Mouse (Mus musculus) granulocyte monocyte progenitor cell, adult 5-6 weeks (primary cell): ENCODE measurements around the gene Col15a1. TPM values are rescaled to one million over a fixed set of nuclear protein-coding genes. Genes with fewer than 3 reads are reported as not detected.

ENCODE experiments used
- ATAC-seq: replicated peaks from 2 replicates; pipeline ENCODE4 v1.8.0; 2016; ENCODE audit warnings: mild to moderate bottlenecking, moderate TSS enrichment, inconsistent platforms; ENCODE audit not compliant: poor library complexity, severe bottlenecking
- total RNA-seq, 2 experiments: library from RNA; stranded (forward) in 1 of 2; stranded (reverse) in 1 of 2; fragments of 200-712, 200-1000 nt in 1 of 2; fragments of >200 nt in 1 of 2; fragmentation: Nextera tagmentation in 1 of 2; gene quantifications; 2 replicates each; pipeline ENCODE4 v1.2.3; 2014 to 2017

The Col15a1 gene
- total RNA-seq, 2 experiments from 2014 or later: not detected

DNA sequence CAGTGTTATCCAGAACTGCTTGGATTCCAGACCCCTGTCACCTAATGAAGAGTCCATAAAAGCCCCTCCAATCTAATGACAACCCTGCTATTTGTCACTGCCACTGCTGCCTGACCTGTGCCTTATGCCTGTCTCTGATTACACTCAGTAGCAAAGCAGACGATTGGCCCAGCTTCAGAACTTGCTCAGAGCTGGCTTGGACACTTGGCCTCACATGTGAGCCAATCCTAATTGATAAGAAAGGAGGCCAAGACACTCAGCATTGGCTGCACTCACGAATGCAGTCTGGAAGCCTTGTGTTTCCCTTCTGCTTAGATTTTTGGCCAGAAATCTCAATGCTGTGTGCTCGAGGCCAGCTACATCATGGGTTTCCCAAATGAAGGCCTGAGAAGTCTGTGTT, 87.6 kb downstream of the Col15a1 start:
- ATAC-seq: no peak

DNA sequence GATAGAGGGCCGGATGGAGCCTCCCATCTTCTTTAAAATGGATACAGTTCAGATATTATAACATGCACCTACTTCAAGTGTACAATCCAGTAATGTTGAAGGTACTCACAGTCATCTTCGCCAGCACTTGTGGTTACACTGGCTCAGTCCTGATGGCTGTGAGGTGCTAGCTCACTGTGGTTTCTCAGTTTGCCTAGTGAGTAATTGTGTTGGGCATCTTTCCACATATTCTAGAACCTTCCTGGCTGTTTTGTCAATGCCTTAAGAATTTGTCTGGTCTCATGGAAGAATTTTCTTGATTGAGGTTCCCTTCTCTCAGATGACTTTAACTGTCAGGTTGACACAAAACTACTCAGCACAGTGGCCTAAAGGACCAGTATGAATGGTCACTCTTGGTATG, 92.7 kb downstream of the Col15a1 start:
- no peak for ATAC-seq

DNA sequence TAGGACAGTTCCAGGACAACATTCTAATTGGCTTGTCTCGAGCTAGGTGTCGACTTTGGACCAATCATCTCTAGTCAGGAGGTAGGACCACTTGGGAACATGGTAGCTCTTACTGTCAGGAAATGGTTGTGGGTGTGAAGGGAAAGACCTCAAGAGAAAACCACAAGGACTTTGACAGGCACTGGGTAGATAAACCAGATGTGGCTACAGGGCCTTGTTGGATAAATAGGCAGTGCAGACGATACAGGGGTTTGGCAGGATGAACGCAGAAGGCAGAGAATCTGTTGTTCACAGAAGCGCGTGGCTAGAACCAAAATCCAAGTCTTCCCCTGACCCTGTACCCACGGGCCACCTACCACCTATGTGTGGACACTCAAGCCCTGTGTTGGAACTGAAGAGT, 94.6 kb downstream of the Col15a1 start:
- peak; percentile 21 for ATAC-seq

DNA sequence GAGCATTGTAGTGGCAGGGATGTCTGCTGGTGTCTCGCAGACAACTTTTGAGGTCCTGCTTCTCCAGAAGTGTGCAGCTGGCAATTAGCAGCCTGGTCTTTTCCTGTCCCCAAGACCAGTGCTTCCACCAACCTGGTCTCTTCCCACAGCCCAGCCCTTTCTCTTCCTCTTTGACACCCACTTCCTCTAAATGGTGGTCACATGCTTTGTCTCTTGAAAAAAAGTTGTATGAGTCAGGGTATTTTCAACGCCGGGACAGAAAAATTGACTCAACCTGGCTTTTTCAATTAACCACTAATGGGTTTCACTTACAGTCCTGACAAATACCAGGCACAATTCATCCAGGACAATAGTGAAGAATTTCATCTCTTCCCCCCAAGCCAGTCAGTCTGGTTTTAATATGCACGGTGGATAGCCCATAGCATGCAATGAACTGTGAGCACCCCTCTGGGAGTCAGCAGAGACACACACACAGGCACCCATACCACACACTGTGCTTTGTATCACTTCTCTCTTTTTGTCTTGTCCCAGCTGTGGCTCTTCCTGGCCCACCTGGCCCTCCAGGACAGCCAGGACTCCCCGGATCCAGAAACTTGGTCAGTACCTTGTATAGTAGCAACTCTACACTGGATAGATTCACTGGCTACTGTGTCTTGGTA, 95.5 kb downstream of the Col15a1 start:
- ATAC-seq: peak; percentile 94

DNA sequence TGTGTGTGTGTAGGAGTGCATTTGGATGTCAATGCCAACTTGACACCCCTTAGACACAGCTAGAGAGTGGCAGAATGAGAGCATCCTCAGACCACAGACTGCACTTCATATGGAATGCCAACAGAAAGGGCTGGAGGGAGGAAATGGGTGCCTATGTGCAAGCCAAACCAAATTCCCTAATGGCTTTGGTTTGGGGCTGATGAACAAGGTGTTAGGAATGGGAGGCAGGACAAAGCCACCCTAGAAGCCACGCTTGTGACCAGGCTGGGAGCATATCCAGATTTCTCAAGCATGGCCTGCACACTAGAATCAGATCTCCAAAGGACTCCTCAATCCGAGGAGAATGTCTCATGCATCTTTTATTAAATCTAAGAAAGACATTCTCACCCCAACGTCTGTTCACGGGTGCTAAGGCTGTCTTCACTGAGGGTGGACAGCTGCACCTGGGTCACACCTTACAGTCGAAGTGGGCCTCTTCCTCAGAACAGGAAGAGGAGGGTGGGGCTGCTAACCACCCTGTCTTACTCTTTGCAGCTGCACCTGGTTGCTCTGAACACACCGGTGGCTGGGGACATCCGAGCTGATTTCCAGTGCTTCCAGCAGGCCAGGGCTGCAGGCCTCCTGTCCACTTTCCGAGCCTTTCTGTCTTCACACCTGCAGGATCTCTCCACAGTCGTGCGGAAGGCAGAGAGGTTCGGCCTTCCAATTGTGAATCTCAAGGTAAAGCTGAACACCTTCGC, 102.1 kb downstream of the Col15a1 start:
- ATAC-seq: no peak

DNA sequence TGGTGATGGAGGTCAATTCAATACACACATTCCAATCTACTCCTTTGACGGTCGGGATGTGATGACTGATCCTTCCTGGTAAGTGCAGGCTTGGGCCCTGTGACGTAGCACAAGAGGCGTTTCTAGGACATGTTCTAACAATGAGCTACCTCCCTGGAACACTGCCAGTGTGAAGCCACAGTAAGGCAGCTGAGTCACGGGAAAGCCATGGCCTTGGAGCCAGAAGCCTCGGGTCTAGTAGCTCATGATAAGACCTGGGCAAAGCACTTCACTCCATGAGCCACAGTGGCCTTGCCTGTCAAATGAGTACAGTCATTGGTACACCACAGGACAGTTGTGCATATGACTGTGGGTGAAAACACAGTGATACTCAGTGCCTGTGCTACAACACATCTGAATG, 102.9 kb downstream of the Col15a1 start:
- no peak for ATAC-seq

DNA sequence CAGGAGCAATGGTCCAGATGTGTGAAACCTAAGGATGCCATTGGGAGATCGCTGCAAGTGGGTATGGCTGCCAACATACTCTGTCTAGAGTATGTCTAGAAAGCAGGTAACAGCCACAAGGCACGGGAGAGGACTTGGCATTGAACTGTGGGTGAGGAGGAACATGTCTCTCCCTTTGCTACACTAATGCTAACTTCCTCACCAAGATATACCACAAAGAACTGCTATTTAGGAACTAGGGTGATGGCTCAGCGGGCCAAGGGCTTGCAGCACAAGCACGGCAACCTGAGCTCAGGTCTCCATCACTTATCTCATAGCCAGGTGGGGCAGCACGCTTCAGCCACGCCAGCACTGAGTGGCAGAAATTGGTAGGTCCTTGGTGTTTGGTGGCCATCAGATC, 103.5 kb downstream of the Col15a1 start:
- ATAC-seq: peak; percentile 29

DNA sequence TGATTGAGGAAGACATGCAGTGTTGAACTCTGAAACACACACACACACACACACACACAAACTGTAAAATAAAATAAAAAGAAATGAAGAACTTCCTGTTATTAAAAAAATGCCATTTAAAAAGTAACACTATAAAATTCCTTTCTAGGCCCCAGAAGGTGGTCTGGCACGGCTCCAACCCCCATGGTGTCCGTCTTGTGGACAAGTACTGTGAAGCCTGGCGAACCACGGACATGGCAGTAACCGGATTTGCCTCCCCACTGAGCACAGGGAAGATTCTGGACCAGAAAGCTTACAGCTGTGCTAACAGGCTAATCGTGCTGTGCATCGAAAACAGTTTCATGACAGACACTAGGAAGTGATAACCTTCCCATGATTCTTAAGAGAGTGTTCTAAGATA, 104.0 kb downstream of the Col15a1 start:
- ATAC-seq: no peak

DNA sequence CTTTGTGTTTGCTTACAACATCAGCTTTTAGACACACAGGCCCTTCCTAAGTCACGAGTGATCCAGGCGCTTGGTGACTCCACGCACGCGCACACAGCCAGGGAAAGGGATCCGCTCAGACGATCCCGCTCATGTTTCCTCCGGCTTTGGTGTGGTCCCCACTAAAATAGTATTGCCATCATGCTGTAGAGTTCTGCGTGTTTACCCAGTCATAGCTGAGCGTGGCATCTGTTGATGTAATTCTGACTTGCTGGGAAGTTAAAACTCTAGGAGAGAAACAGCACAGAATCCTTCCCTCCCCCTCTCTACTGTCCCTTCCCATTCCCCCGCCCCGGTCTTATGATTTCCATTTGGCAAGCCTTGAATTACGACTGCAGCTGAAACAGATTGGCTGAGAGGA, 104.7 kb downstream of the Col15a1 start:
- no peak for ATAC-seq

DNA sequence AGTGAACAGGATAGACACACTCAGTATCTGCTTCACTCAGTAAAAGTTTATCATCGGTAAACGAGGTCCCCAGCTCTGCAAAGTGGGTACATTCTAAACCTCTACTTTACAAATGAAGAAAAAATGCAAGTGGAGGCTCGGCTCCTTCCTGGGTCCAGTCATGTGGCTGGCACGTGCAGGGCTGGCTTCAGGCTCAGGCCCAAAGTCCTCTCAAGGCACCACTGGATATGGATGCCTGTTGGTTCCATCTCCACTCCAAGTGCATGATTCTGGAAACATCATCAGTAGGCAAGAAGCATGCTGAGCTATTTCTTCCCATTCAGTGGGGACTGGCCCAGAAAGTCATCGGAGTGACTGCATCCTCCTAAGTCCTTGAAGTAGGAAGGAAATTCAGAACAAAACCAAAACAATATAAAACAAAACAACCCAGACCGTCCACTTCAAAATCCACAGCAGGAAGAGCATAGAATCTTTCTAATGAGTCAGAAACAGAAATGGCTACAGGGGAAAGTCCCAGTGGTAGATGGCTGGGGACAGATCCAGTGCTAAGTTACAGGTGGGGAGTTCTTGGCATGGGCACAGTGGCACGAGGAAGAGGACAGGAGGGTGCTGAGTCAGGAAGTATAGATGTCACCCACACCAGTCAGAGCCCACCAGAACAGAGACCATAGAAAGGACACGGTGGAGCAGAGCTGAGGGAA, 105.9 kb downstream of the Col15a1 start:
- no peak for ATAC-seq

DNA sequence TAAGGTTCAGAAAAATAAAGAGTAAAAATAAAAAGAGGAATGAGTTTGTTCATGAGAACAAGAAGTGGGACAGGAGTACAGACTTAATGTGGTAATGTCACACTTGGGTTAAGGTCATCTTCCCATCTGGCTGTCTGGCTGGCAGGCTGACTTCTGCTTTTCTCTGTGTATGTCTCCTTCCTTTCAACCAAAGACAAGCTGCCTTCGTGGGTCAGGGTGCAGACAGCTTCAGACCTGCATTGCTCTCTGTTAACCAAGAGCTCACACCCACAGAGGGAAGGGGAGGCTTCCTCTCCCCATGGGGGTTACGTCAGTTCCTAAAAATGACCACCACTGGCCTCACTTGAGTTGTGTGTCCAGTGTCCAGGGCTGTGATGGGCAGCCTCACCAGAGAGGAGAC, 107.5 kb downstream of the Col15a1 start:
- ATAC-seq: peak; percentile 85

DNA sequence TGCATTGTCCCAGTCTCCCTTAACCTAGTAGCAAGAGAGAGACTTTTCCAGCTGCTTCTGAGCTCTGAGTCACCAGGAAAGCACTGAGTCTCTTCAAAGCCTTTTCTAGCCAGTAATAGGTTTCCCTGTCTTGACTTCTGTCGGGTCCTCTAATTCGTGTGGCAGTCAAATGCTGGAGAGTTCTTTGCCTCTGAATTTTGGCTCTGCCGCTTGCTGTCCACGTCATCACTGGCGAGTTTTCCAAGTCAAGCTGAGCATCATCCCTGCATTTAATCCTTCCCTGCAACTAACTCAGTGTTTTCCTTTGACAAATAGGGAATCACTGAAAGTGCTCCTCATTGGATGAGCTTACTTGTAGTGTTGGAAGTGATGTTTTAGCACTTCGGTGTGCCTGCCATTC, 108.5 kb downstream of the Col15a1 start:
- ATAC-seq: no peak

DNA sequence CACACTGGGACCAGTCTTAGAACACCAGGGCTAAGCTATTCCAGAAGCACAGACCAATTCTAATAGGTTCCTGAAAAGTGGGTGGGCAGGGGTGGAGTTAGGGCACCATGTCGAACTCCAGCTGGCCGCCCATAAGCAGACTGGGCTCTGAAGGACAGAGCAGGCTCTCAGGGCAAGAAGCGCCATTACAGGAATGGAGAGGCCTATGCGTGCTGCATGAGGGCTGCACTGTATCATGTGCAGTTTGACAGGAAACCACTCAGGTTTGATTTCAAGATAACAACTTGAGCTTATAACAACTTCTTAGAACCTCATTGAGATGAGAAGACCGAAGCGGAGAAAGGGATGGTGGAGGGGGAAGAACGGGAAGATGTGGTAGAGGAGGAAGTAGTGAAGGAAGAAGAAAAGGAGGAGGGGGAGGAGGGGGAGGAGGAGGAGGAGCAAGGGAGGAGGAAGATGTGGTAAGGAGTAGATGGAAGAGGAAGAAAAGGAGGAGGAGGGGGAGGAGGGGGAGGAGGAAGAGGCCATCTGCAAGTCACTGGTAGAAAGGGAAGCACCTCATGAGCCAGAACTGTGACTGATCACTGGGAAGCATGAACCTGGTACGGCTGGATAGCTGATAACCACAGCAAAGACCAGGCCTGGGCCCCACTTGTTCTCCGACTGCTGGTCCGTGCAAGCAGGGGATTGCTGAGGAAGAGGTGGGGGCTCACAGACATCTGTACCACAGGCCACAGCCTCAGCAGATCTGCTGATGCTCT, 111.8 kb downstream of the Col15a1 start:
- ATAC-seq: peak; percentile 43

DNA sequence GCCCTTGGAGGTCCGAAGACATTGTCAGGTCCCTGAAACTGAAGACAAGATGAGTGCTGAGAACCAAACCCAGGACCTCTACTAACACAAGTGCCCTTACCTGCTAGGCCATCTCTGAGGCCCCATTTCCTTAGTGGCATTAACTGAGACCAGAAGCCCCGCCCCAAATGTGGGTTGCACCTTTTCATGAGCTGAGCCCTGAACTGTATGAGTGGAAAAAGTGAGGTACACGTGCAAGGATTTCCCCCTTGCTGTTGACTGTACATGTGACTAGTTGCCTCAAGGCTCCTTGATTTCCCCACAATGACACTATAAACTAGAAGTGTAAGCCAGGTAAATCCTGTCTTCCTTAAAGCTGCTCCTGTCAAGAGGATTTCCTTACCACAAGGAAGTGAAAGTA, 114.4 kb downstream of the Col15a1 start:
- 0 out of 2 replicates have a peak, but pooled peaks have one; percentile 2 for ATAC-seq

DNA sequence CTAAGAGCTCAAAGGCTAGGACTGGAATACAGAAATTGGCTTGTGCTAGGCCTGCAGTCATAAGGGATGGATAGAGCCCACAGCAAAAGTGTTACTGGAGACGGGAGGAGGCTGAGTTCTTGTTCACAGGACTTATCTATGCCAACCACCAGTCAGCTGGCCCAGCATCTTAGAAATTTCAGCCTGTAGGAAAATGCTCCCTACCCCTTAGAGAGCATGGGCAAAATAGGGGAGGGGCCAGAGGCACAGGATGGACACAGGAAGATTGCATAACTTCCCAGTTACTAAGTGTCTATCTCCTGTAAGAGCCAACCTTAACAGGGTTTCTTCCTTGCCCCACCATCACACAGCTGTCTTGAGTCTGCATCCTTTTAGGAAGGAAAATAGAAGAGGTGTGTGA, 116.2 kb downstream of the Col15a1 start:
- peak; percentile 61 for ATAC-seq

DNA sequence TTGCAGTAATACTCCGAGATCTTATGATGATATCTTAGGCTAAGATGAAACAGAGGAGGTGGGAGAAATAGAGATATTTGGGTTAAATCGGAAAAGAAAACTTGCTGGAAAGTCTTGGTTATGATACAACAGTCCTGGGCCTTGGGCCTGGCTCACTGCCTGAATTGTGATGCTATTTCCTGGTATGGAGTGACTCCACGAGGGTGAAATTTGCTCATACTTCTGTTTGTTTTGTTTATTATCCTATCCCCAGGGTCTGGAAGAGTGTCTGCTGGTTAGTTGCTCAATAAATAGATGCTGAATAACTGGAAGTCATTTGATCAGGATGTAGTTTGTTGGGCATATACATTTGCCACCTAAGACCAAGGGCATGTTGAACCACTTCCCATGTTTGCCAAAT, 119.8 kb downstream of the Col15a1 start:
- ATAC-seq: no peak

DNA sequence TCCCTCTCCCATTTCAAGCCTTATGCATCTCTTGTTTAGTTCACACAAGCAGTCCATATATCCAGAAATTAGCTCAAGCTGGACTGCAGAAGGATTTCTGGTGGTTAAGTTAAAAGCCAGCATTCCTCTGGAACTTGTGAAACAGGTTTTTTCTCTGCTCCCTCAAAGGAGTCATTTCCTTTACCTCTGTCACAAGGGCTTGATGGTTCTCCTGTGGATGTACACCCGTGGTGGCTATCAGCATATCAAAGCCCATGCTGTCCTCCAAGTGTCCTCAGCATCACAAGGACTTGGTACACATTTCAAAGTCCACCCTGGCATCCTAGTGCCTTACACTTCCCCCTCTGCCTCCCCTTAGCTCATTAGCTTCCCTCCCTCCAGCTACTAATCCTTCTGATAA, 121.3 kb downstream of the Col15a1 start:
- no peak for ATAC-seq

DNA sequence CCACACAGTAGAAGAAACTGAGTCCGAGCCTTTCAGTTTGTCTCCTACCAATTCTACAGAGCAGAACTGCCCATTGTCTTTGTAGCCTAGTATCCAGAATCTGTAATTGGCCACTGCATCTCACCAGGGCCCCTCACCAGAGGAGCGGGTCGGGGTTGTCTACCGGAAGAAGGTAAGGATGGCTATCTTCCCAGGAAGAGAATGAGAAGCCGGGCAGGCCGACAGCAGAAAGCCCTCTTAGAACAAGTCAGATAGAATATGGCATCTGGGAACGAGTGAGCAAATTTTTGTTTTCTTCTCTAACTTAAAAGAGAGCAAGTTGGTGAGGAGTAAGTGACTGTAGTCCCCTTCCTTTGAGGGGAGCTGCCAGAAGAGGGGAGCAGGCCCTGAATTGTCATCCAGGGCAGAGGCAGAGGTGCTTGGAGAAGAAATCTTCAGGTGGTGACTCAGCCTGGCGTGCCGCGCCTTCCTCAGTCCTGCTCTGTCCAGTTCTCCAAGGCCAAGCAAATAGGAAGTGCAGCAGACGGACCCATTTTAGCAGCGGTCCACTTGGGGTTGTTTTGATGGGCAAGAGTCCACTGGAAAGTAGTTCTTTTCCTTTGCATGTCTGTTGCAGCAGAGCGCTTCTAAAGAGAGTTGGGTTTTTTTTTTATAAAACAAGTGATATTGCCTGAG, 122.6 kb downstream of the Col15a1 start:
- no peak for ATAC-seq

DNA sequence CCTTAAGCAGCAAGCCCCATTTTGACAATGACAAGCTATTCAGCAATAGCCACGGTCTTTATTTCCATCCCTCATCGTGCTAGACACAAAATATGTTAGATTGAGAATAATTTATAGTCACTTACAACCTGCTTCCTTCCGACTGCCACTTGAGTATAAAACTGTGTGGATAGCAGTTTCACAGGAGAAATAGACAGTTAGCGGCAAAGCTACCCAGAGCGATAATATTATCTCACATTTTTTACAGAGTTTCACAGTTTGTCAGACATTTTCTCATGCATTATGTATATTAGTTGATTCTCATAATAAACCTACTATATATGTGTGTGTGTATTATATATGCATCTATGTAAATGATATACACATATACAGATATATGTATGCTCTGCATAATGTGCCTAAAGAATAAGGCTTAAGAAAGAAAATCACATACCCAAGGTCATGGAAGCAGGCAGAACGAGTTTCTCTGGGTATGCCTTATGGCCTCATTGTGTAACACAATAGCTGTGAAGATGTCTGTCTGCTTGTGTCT, 124.9 kb downstream of the Col15a1 start:
- ATAC-seq: no peak

DNA sequence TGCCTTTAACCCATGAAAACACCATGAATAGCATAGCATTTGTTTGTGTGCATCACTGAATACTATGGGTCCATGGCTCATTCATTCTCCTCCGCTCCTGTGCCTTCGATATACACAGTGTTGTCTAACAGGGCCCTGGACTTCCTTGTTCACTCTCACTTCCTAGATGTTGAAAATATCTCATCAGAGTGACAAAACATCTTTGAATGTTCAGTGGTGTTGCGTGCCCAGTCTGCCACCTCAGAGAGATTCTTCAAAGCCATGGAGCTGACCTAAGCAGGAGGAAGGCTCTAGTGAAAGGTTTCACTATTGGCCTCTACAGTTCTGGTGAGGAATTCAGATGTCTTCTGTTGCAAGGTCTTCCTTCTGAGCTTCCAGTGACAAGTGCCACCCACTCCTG, 125.6 kb downstream of the Col15a1 start:
- peak; percentile 87 for ATAC-seq
